Mouse (Mus musculus): ENCODE results near the gene Kremen1. TPM values are rescaled to one million over a fixed set of nuclear protein-coding genes. Genes with fewer than 3 reads are reported as not detected.

The Kremen1 gene
- polyA plus RNA-seq, 1 experiment: 33.2 TPM

DNA sequence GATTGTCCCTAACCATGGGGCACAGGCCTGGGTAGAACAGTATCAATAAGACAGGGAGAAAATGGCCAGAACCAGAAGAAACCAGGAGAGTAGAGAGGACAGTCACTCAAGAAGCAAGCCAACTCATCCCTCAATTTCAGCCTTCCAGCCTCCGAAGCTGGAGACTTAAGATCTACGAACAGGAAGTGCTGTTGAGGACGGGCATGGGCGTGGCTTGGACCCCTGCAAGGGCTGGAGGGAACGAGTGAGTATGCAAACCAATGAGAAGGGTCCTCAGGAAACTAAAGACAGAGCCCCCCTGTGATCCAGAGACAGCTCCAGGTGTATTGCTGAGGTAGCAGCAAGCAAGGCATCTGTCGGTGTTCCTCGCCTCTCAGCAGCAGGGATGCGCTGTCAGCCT is 97.0 kb downstream of the Kremen1 start:
- WGBS: 48% methylated on average over 8 of the region's 8 CpGs

GRCm38 (mm10) chr11:5163421-5163820 is 97.9 kb downstream of the Kremen1 start:
- Histone ChIP-seq H3K4me1 (ENCODE audit: control insufficient read depth, insufficient read depth, low read length) (no peaks in the 10 kb centered on the region), H3K4me3 (replicated peaks; ENCODE audit: extremely low read depth, low read depth, low read length) (no peak overlapping the region)
- no peak for DNase-seq
- TF ChIP-seq POLR2A (IDR thresholded peaks at IDR 0.05; ENCODE audit: borderline replicate concordance, extremely low read depth, low read depth, low read length): no peak
- WGBS: 86% methylated on average over 8 of the region's 8 CpGs

More for the DNA sequence above, 97.0 kb downstream of the Kremen1 start:
- no peak for DNase-seq
- Histone ChIP-seq H3K4me1 (ENCODE audit: control insufficient read depth, insufficient read depth, low read length) (no peaks in the 10 kb centered on the region), H3K4me3 (replicated peaks; ENCODE audit: extremely low read depth, low read depth, low read length) (no peak overlapping the region)
- TF ChIP-seq POLR2A (IDR thresholded peaks at IDR 0.05; ENCODE audit: borderline replicate concordance, extremely low read depth, low read depth, low read length) (no peak), CTCF (IDR thresholded peaks at IDR 0.05; ENCODE audit: insufficient read depth, low read length) (no peak)

- WGBS: 75% methylated on average over 17 of the region's 17 CpGs
- DNase-seq: peak; percentile 51
- no peak for TF ChIP-seq POLR2A (IDR thresholded peaks at IDR 0.05; ENCODE audit: borderline replicate concordance, extremely low read depth, low read depth, low read length)
- TF ChIP-seq CTCF (IDR thresholded peaks at IDR 0.05; ENCODE audit: insufficient read depth, low read length): peak; percentile 79
Observed at GRCm38 (mm10) chr11:5160722-5161485, 100.5 kb downstream of the Kremen1 start.

DNA sequence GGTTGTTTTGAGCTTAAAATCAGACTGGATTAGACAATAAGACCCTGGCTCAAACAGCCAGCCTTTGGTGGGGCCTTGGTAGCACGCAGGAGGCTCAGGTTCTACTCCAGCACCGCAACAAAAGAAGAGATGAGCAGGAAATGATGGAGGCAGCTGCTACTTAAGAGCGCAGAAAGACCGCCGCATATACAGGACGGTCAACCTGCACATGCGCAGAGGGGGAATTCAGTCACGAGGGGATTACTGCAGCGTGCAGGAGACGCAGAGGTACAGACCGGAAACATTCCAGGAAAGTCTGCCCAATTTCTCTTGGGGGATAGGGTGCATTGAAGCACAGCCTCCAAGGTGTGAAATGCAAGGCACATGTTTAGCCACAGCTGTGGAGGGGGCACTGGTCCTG is 103.3 kb downstream of the Kremen1 start:
- no peak overlapping the region for H3K4me3 ChIP-seq (replicated peaks; ENCODE audit: extremely low read depth, low read depth, low read length)

More at GRCm38 (mm10) chr11:5160722-5161485, 100.5 kb downstream of the Kremen1 start:
- Histone ChIP-seq H3K4me3 (replicated peaks; ENCODE audit: extremely low read depth, low read depth, low read length) (no peak overlapping the region), H3K4me1 (ENCODE audit: control insufficient read depth, insufficient read depth, low read length) (no peaks in the 10 kb centered on the region)

GRCm38 (mm10) chr11:5154961-5155805 is 106.2 kb downstream of the Kremen1 start:
- Histone ChIP-seq H3K4me1 (ENCODE audit: control insufficient read depth, insufficient read depth, low read length) (peaks cover 10% of the 10 kb centered on the region), H3K4me3 (replicated peaks; ENCODE audit: extremely low read depth, low read depth, low read length) (no peak overlapping the region)
- 30% methylated on average over 10 of the region's 10 CpGs for WGBS
- no peak for DNase-seq
- TF ChIP-seq CTCF (IDR thresholded peaks at IDR 0.05; ENCODE audit: insufficient read depth, low read length) (no peak), POLR2A (IDR thresholded peaks at IDR 0.05; ENCODE audit: borderline replicate concordance, extremely low read depth, low read depth, low read length) (no peak)

More for the DNA sequence above, 103.3 kb downstream of the Kremen1 start:
- peaks cover 6% of the 10 kb centered on the region; the same call in 1 of the 2 replicates for H3K4me1 ChIP-seq (ENCODE audit: control insufficient read depth, insufficient read depth, low read length)
- 89% methylated on average over 11 of the region's 11 CpGs for WGBS
- TF ChIP-seq POLR2A (IDR thresholded peaks at IDR 0.05; ENCODE audit: borderline replicate concordance, extremely low read depth, low read depth, low read length): no peak
- TF ChIP-seq CTCF (IDR thresholded peaks at IDR 0.05; ENCODE audit: insufficient read depth, low read length): no peak
- no peak for DNase-seq

GRCm38 (mm10) chr11:5151680-5152337 is 109.5 kb downstream of the Kremen1 start, which contains the start of gene Emid1:
TSS of gene Emid1 (minus strand) at chr11:5152257.
- DNase-seq: no peak
- H3K4me1 ChIP-seq (ENCODE audit: control insufficient read depth, insufficient read depth, low read length): peaks cover 13% of the 10 kb centered on the region
- WGBS: 3% methylated on average over 36 of the region's 53 CpGs
- peak within 1 kb of the TSS; percentile 59 for H3K4me3 ChIP-seq (replicated peaks; ENCODE audit: extremely low read depth, low read depth, low read length)
- TF ChIP-seq CTCF (IDR thresholded peaks at IDR 0.05; ENCODE audit: insufficient read depth, low read length) (no peak), POLR2A (IDR thresholded peaks at IDR 0.05; ENCODE audit: borderline replicate concordance, extremely low read depth, low read depth, low read length) (no peak)

DNA sequence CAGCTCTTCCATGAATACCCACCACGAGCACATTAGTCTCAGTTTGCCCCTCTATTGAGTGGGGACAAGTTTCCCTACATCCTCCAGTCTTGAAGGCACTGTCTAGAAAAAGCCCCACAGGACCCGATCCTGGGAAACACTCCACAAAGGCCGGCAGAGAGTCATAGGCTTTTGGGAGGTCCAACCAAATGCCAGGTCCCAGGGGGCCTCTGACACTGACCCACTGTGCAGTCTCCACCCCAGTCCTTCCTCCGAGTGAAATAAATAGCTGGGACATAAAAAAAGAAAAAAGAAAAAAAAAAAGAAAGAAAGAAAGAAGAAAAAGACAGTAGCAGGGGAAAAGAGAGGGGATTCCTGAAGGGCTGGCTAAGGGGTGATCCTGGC is 110.1 kb downstream of the Kremen1 start:
- WGBS: 58% methylated on average over 4 of the region's 4 CpGs
- TF ChIP-seq CTCF (IDR thresholded peaks at IDR 0.05; ENCODE audit: insufficient read depth, low read length) (no peak), POLR2A (IDR thresholded peaks at IDR 0.05; ENCODE audit: borderline replicate concordance, extremely low read depth, low read depth, low read length) (no peak)
- H3K4me3 ChIP-seq (replicated peaks; ENCODE audit: extremely low read depth, low read depth, low read length): no peak overlapping the region
- H3K4me1 ChIP-seq (ENCODE audit: control insufficient read depth, insufficient read depth, low read length): peaks cover 13% of the 10 kb centered on the region
- DNase-seq: no peak

DNA sequence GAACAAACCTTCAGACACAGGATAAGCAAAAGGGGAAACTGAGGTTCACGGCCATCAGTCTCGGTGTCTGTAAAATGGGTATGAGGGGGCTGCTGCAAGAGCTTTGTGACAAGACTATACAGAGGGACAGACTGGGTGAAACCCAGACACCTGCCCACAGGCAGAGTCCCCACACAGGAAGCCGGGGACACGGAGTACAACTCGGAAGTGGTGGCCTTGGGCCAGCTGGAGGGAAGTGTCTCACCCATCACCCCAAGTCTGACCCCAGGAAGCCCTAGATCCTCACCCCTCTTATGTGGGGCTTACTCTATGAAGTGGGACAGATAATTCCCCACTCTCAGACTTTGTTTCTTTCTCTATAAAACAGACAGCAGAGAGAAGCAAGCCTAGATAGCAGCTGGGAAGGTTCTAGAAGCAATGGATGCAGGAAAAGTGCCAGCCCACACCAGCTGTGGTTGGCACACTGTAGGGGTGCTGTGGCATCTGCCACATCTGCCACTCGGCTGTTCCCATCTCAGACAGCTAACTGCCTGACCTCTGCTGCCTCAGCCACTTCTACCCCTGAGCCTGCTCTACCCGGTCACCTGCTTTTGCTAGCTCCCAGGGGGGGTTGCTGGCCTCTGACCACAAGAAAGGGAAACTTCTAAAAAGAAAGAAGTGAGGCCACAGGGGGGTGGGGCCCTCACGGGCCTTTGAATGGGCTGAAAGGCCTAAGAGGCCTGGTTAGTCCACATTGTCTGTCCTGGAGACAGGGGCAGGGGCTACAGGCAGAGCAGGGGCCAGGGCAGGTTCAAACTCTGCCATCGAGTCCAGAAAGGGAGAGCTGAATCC is 110.7 kb downstream of the Kremen1 start:
- H3K4me1 ChIP-seq (ENCODE audit: control insufficient read depth, insufficient read depth, low read length): peaks cover 13% of the 10 kb centered on the region
- 61% methylated on average over 9 of the region's 9 CpGs for WGBS
- H3K4me3 ChIP-seq (replicated peaks; ENCODE audit: extremely low read depth, low read depth, low read length): no peak overlapping the region
- DNase-seq: no peak
- TF ChIP-seq POLR2A (IDR thresholded peaks at IDR 0.05; ENCODE audit: borderline replicate concordance, extremely low read depth, low read depth, low read length) (no peak), CTCF (IDR thresholded peaks at IDR 0.05; ENCODE audit: insufficient read depth, low read length) (no peak)

Measured in lung, adult 2 months (tissue).